Mouse (Mus musculus) hindbrain, embryonic 14.5 days (tissue): Measurements from ENCODE around the gene Fasn. TPM values are rescaled to one million over a fixed set of nuclear protein-coding genes. Genes with fewer than 3 reads are reported as not detected.
"Not testable (repeated sequence)": the region's sequence is repeated elsewhere in the genome, so short reads cannot be mapped to it uniquely, and the experiment has no call there.

ENCODE experiments used
- ATAC-seq: fragments of 200-750 bp; cut with Nextera tagmentation; 2 replicates; pipeline ENCODE4 v1.8.0; 2017; ENCODE audit warnings: moderate number of reproducible peaks, mild to moderate bottlenecking, moderate TSS enrichment, moderate library complexity; ENCODE audit not compliant: low FRiP score
- DNase-seq: peaks from one replicate; pipeline ENCODE4 v3.0.0-alpha.2; 2015; ENCODE audit warnings: low spot score
- H3K27ac ChIP-seq: fragments of 300-500 bp; sonication (generic); 2 replicates; pipeline ENCODE4 v1.5.1; 2014; ENCODE audit warnings: mild to moderate bottlenecking, moderate library complexity
- H3K27me3 ChIP-seq: fragments of 300-500 bp; sonication (generic); 2 replicates; pipeline ENCODE4 v1.6.1; 2014; ENCODE audit warnings: mild to moderate bottlenecking, low read length, mixed read lengths; ENCODE audit not compliant: control insufficient read depth, insufficient read depth
- H3K36me3 ChIP-seq: fragments of 300-500 bp; sonication (generic); replicated peaks from 2 replicates; pipeline ENCODE4 v1.6.1; 2014; ENCODE audit not compliant: control insufficient read depth, insufficient read depth
- H3K4me1 ChIP-seq: fragments of 300-500 bp; sonication (generic); replicated peaks from 2 replicates; pipeline ENCODE4 v1.6.1; 2014; ENCODE audit warnings: antibody characterized with exemption, low read length, mixed read lengths; ENCODE audit not compliant: control insufficient read depth, insufficient read depth
- H3K4me2 ChIP-seq: fragments of 300-500 bp; sonication (generic); replicated peaks from 2 replicates; pipeline ENCODE4 v1.6.1; 2014; ENCODE audit warnings: mild to moderate bottlenecking, moderate library complexity
- H3K4me3 ChIP-seq: fragments of 300-500 bp; sonication (generic); replicated peaks from 2 replicates; pipeline ENCODE4 v1.5.1; 2014; ENCODE audit warnings: mild to moderate bottlenecking, low read length
- H3K9ac ChIP-seq: fragments of 300-500 bp; sonication (generic); 2 replicates; pipeline ENCODE4 v1.6.1; 2014
- H3K9me3 ChIP-seq: fragments of 300-500 bp; sonication (generic); 2 replicates; pipeline ENCODE4 v1.6.1; 2016; ENCODE audit warnings: low read length; ENCODE audit not compliant: control insufficient read depth
- WGBS: fragments of 180-500 bp; shearing (Covaris S2); extraction: QIAGEN DNeasy Blood & Tissue Kit; methylation state at CpG from one replicate; pipeline ENCODE4 v1.1.7; 2014; 5-methylcytosine and 5-hydroxymethylcytosine counted together
- polyA plus RNA-seq: library from polyadenylated mRNA; unstranded; fragments of >200 nt; fragmentation: Nextera tagmentation; extraction: Ambion mirVana; gene quantifications from 2 replicates; pipeline ENCODE4 v1.2.1, GENCODE M21; 2014

Fasn gene
- 119 and 135 TPM in 2 replicates for polyA plus RNA-seq

GRCm38 (mm10) chr11:120823956-120824786, at the start of gene Fasn:
Gene Fasn, minus strand, starts transcription at chr11:120824547.
- H3K27me3 ChIP-seq: no peaks in the 10 kb centered on the region
- H3K36me3 ChIP-seq: peaks cover 35% of the 10 kb centered on the region
- DNase-seq (peak; percentile 97), ATAC-seq (peak; percentile 90)
- H3K27ac ChIP-seq: peak within 1 kb of the TSS; percentile 98
- peak within 1 kb of the TSS; percentile 93 for H3K9ac ChIP-seq
- peak within 1 kb of the TSS; percentile 95 for H3K4me2 ChIP-seq
- H3K4me1 ChIP-seq: peaks cover 35% of the 10 kb centered on the region
- H3K4me3 ChIP-seq: peak within 1 kb of the TSS; percentile 82
- H3K9me3 ChIP-seq: no peaks in the 10 kb centered on the region
- WGBS: under 1% methylated on average over 105 of the region's 109 CpGs

DNA sequence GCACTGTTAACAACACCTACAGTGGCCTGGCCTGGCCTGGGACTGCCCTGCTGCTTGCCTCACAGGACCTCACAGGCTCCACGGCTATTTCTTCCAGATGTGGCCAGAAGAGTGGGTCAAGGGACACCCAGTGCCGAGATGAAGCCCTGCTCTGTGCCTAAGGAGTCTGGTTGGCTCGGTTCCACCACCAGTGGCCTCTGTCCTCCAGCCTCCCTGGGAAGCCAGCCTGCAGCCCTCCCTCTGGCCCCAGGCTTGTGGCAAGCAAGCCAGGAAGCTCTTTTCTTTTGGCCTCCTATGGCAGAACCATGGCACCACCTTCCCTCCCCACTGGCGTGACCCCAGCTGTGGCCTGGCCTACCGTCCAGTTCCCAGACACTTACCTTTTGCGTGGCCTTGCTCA, 48.9 kb upstream of the Fasn start:
- Histone ChIP-seq H3K36me3 (peaks cover 10% of the 10 kb centered on the region; the same call in 1 of the 2 replicates), H3K9me3 (no peaks in the 10 kb centered on the region), H3K9ac (no peak overlapping the region), H3K4me2 (no peak overlapping the region), H3K27me3 (no peaks in the 10 kb centered on the region), H3K4me1 (no peaks in the 10 kb centered on the region), H3K4me3 (no peak overlapping the region), H3K27ac (no peak overlapping the region)
- ATAC-seq (no peak), DNase-seq (no peak)
- 85% methylated on average over 6 of the region's 6 CpGs for WGBS

GRCm38 (mm10) chr11:120871521-120871920, 47.2 kb upstream of the Fasn start:
- no peaks in the 10 kb centered on the region; the same call in 1 of the 2 replicates for H3K36me3 ChIP-seq
- no peak overlapping the region for H3K9ac ChIP-seq
- ATAC-seq (no peak), DNase-seq (no peak)
- no peak overlapping the region for H3K4me2 ChIP-seq
- no peak overlapping the region for H3K27ac ChIP-seq
- WGBS: 94% methylated on average over 9 of the region's 9 CpGs
- no peaks in the 10 kb centered on the region for H3K27me3 ChIP-seq
- H3K9me3 ChIP-seq: no peaks in the 10 kb centered on the region
- H3K4me1 ChIP-seq: no peaks in the 10 kb centered on the region
- no peak overlapping the region for H3K4me3 ChIP-seq

GRCm38 (mm10) chr11:120865816-120866215, 41.5 kb upstream of the Fasn start:
- H3K9ac ChIP-seq: no peak overlapping the region
- WGBS: 96% methylated on average over 1 of the region's 1 CpGs
- no peaks in the 10 kb centered on the region for H3K4me1 ChIP-seq
- H3K4me3 ChIP-seq: no peak overlapping the region
- no peak overlapping the region for H3K27ac ChIP-seq
- ATAC-seq (no peak), DNase-seq (no peak)
- peaks cover 6% of the 10 kb centered on the region; the same call in 1 of the 2 replicates for H3K36me3 ChIP-seq
- H3K4me2 ChIP-seq: no peak overlapping the region
- no peaks in the 10 kb centered on the region for H3K9me3 ChIP-seq
- H3K27me3 ChIP-seq: no peaks in the 10 kb centered on the region

GRCm38 (mm10) chr11:120862819-120863218, 38.5 kb upstream of the Fasn start:
- WGBS: 85% methylated on average over 10 of the region's 10 CpGs
- no peaks in the 10 kb centered on the region for H3K9me3 ChIP-seq
- H3K27me3 ChIP-seq: no peaks in the 10 kb centered on the region
- H3K36me3 ChIP-seq: peaks cover 25% of the 10 kb centered on the region
- no peaks in the 10 kb centered on the region for H3K4me1 ChIP-seq
- no peak overlapping the region for H3K4me3 ChIP-seq
- ATAC-seq: no peak
- H3K9ac ChIP-seq: no peak overlapping the region
- DNase-seq: no peak
- H3K4me2 ChIP-seq: no peak overlapping the region
- H3K27ac ChIP-seq: no peak overlapping the region

DNA sequence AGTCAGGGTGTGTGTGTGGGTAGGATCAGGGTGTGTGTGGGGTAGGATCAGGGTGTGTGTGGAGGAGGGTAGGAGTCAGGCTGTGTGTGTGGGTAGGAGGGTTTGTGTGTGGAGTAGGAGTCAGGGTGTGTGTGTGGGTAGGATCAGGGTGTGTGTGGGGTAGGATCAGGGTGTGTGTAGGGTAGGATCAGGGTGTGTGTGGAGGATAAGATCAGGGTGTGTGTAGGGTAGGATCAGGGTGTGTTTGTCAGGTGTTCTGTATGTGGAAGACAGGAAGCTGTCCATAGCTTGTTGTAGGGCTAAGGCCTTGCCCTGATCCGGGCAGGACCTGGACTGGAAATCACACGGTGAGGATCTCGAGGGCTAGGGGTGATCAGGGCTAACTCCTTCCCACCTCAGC, 31.6 kb upstream of the Fasn start:
- H3K4me3 ChIP-seq, H3K27ac ChIP-seq, H3K4me2 ChIP-seq, H3K9me3 ChIP-seq, H3K27me3 ChIP-seq, ATAC-seq, H3K4me1 ChIP-seq, H3K9ac ChIP-seq, DNase-seq: not testable (repeated sequence)
- WGBS: 95% methylated on average over 3 of the region's 3 CpGs
- H3K36me3 ChIP-seq: peaks cover 20% of the 10 kb centered on the region

- Histone ChIP-seq H3K4me1 (no peaks in the 10 kb centered on the region), H3K4me2 (no peak overlapping the region), H3K4me3 (no peak overlapping the region), H3K27me3 (no peaks in the 10 kb centered on the region), H3K9me3 (no peaks in the 10 kb centered on the region), H3K27ac (no peak overlapping the region), H3K36me3 (peaks cover 7% of the 10 kb centered on the region; the same call in 1 of the 2 replicates), H3K9ac (no peak overlapping the region)
- ATAC-seq: no peak
- WGBS: 69% methylated on average over 4 of the region's 4 CpGs
- no peak for DNase-seq
Observed at GRCm38 (mm10) chr11:120853788-120854187, 29.4 kb upstream of the Fasn start.

DNA sequence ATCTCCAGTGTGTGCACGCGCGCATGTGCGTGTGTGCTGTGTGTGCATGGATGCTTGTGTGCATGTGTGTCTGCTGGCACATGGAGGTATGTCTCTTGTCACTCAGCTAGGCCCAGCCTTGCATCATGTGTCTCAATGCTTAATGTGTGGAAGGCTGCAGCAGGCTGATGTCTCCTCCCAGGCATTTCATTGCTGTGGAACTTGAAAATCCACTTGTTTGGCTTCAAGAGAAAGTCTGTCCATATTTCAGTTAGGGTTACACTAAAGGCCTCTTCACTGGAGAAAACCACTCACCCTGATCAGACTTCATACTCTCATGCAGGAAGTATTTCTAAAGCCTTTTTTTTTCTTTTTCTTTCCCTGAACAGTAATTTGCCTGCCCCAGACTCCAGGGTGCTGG, 28.8 kb upstream of the Fasn start:
- ATAC-seq (no peak), DNase-seq (no peak)
- H3K4me3 ChIP-seq: no peak overlapping the region
- WGBS: 95% methylated on average over 4 of the region's 4 CpGs
- H3K27ac ChIP-seq: no peak overlapping the region
- H3K36me3 ChIP-seq: peaks cover under 1% of the 10 kb centered on the region; the same call in 1 of the 2 replicates
- no peaks in the 10 kb centered on the region for H3K4me1 ChIP-seq
- no peaks in the 10 kb centered on the region for H3K9me3 ChIP-seq
- no peaks in the 10 kb centered on the region for H3K27me3 ChIP-seq
- no peak overlapping the region for H3K4me2 ChIP-seq
- no peak overlapping the region for H3K9ac ChIP-seq

GRCm38 (mm10) chr11:120852083-120852935, 28.0 kb upstream of the Fasn start:
- no peak overlapping the region for H3K9ac ChIP-seq
- no peak overlapping the region for H3K27ac ChIP-seq
- no peak overlapping the region for H3K4me3 ChIP-seq
- H3K4me1 ChIP-seq: no peaks in the 10 kb centered on the region
- WGBS: 75% methylated on average over 11 of the region's 11 CpGs
- H3K27me3 ChIP-seq: no peaks in the 10 kb centered on the region
- ATAC-seq: no peak
- H3K9me3 ChIP-seq: no peaks in the 10 kb centered on the region
- H3K36me3 ChIP-seq: no peaks in the 10 kb centered on the region; the same call in 1 of the 2 replicates
- no peak for DNase-seq
- no peak overlapping the region for H3K4me2 ChIP-seq
